Mouse (Mus musculus) layer of hippocampus, adult 9-11 months (tissue): Measurements from ENCODE around the gene Kcnq2.
A peak's percentile ranks its signal among the peaks of the same experiment; 100 is the strongest.

Experiments used
- DNase-seq: peaks from one replicate; pipeline ENCODE4 v3.0.0; 2022

The Kcnq2 gene

GRCm38 (mm10) chr2:181134591-181135445, at the start of gene Kcnq2:
Kcnq2 (minus strand) TSS chr2:181135300.
- no peak for DNase-seq

DNA sequence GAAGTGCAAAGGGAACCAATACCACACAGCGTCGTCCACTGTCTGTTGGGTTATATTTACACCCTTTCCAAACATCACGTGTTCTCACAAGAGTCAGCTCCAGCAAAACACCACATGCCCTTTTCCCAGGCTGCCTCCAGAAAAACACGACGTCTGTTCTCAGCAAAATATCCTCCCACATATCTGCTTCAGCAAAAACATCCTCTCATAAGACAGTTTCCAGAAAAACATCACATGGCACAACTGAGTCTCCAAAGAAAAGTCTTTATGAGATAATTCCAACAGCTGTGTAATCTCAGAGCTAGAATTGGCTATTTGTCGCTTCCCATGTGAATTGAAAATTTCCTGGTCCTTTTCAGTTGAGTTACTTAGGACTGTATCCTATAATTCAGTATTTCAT, 45.8 kb upstream of the Kcnq2 start:
- DNase-seq: no peak

DNA sequence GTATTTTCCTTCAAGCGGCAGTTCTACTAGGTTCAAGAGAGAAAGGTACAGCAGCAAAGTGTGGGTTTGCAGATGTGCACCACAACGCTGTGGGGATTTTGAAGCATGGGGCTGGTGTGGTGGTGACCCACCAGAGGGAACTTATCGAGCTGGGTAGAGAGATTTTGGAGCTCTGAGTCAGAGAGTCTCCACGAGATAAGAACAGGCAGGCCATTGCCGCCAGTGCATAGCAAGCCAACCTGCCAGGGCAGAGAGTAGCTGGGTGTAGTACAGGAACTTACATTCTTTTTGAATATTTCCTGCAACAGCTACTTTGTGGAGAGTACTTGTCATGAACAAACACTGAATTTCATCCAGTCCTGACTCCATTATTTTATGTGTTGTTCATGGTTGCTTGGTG, 43.4 kb upstream of the Kcnq2 start:
- no peak for DNase-seq

- no peak for DNase-seq
Observed at GRCm38 (mm10) chr2:181178015-181178414, 42.9 kb upstream of the Kcnq2 start.

- no peak for DNase-seq
Observed at GRCm38 (mm10) chr2:181174646-181175045, 39.5 kb upstream of the Kcnq2 start.

DNA sequence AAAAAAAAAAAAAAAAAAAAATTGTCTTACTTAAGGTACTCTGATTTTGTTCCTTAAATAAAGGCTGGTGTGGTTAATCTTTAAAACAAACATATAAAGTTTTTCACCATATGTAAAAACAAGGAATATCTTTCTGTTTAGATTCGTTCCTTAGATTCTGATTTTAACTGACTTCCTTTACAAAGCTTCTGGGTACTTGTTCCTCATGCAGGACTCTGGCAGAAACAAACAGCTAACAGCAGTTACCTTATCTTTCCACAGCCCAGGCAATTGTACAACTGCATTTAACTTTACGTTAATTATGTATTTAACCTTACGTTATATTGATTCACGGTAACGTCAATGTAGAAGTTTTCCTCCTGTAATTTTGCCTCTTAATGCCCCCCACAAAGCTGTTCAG, 31.4 kb upstream of the Kcnq2 start:
- no peak for DNase-seq

DNA sequence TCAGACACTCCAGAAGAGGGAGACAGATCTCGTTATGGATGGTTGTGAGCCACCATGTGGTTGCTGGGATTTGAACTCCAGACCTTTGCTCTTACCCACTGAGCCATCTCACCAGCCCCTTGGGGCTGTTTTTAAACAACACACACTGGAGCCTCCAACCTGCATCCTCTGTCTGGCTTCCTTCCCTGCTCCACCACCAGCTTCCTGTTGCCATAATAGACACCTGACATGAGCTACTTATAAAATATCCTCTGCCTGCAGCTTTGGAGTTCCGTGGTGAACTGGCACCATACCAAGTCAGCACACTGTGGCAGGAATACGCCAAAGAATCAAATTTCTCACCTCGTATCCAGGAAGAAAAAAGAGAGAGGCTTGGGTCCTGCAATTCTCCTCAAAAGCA, 25.7 kb upstream of the Kcnq2 start:
- DNase-seq: no peak

DNA sequence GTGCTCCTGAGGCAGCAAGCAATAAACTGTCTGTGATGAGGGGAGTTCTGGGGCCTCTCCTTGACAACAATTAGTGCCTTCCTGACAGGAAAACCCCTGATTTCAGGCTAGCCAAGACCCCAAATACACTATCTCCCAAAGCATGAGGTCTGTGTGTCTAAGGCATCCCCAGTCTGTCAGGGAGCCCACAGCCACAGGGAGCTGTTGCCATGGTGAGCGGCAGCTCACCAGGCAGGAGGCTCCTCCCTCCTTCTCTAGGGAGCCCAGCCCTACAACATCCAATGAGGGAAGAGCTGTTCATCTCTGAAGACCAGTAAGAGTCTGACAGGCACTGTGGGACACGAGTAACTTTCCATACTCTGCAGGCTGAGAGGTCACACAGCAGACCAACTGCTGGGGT, 24.7 kb upstream of the Kcnq2 start:
- peak; percentile 91 for DNase-seq

- DNase-seq: peak; percentile 87
Observed at GRCm38 (mm10) chr2:181159091-181159514, 24.0 kb upstream of the Kcnq2 start.

DNA sequence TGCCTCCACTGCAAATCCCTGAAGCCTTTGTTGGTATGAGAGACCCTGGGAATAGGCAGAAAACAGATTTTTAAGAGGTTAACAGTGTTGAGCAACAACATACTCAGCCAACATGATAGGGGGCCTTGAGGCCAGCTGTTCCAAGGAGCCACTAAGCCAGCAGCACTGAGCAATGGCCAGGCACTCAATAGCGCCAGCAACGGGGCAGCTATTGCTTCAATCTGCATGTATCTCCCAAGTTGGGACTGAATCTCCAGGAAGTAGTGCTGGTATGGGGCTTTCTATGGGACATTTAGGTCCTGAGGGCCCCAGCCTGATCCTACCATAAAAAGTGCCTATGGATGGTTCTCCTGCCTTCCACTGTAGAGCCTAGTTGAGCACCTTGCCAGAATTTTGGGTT, 23.4 kb upstream of the Kcnq2 start:
- no peak for DNase-seq

DNA sequence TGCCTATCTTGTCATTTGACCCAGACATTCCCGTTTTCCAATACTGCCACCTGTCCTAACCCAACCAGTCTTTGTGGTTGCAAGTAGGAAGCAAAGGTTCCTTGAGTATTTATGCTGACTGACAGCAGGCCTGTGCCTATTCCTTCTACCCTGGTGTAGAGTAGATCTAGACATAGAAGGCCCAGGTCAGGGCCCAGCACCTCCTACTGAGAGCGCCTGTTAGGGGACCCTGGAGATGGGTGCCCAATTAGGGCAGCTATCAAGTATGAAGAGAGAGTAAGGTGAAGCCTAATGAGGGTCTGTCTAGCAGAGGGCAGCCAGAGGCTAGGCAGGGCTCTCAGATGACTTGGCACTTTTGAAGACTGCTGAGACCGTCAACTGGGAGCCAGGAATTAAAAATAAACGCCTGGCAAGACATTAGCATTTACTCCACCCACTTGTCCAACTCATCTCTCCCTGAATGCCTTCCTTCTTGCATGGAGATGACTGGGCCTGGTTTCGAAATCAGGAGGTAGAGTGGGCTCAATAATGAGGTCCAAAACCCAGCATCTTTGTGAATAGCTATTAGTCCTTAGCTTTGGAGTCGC, 22.7 kb upstream of the Kcnq2 start:
- no peak for DNase-seq

GRCm38 (mm10) chr2:181157180-181157579, 22.1 kb upstream of the Kcnq2 start:
- no peak for DNase-seq

DNA sequence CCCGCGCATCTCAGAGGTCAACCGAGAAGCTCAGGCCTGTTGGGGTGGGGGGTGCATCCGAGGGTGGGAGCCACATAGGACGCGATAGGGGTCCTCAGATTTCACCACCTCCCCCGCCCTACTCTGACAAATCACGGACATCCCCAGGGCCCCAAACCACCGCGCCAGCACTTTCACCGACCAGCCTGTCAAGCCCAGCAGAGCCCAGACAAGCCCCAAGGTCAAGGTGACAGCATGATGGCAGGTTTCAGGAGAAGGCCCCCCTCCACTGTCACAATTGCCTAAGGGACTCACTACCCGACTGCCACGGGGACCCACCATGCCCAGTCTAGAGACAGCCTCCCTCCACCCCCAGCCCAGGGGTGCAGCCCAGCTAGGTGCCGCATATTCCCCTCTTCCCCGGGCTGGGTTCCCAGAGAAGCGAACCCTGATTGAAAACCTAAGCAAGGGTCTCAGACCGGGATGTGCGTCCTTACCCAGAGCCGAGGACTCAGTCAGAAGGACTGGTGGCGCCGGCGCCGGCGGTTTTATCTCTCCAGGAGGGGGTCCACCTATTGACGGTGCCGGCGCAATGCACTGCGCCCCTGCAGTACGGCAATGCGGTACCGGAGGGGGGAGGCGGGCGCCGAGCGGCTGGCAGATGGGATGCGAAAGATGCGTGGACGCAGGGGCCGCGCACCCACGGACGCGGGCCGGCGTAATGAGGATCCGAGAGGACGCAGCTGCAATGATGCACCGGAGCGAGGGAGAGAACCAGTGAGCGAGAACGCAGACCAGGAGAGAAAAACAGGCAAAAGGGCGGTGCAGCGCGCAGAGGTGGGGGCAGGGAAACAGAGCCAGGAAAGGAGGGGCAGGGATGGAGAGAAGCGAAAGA, 21.4 kb upstream of the Kcnq2 start, which contains the start of gene Eef1a2:
TSS of gene Eef1a2 (minus strand) at position 767 of the 874 bp plus-strand sequence.
- DNase-seq: peak; percentile 82

- no peak for DNase-seq
Observed at GRCm38 (mm10) chr2:181155801-181156200, 20.7 kb upstream of the Kcnq2 start.

GRCm38 (mm10) chr2:181154831-181155415, 19.8 kb upstream of the Kcnq2 start:
- no peak for DNase-seq

GRCm38 (mm10) chr2:181154361-181154760, 19.3 kb upstream of the Kcnq2 start:
- no peak for DNase-seq

DNA sequence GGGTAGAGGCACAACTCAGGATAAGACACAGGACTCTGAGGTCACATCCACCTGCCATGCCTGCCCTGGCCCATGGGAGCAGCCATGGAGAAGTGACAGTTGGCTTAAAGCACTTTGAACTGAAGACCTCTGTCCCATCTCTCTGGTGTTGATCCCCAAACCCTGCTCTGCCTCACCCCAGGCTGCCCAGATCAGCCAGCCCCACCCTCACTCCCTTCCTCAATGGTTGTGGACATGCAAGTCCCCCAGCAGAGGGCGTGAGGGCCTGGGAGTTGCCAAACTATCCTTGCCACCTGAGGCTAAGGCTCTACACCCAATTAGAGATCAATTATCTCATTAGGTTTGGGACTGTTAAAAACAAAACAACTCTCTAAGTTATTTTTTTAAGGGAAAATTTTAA, 18.7 kb upstream of the Kcnq2 start:
- DNase-seq: no peak

- no peak for DNase-seq
Observed at GRCm38 (mm10) chr2:181153131-181153530, 18.0 kb upstream of the Kcnq2 start.

GRCm38 (mm10) chr2:181152701-181153100, 17.6 kb upstream of the Kcnq2 start:
- no peak for DNase-seq

- DNase-seq: peak; percentile 74
Observed at GRCm38 (mm10) chr2:181150281-181150680, 15.2 kb upstream of the Kcnq2 start.

DNA sequence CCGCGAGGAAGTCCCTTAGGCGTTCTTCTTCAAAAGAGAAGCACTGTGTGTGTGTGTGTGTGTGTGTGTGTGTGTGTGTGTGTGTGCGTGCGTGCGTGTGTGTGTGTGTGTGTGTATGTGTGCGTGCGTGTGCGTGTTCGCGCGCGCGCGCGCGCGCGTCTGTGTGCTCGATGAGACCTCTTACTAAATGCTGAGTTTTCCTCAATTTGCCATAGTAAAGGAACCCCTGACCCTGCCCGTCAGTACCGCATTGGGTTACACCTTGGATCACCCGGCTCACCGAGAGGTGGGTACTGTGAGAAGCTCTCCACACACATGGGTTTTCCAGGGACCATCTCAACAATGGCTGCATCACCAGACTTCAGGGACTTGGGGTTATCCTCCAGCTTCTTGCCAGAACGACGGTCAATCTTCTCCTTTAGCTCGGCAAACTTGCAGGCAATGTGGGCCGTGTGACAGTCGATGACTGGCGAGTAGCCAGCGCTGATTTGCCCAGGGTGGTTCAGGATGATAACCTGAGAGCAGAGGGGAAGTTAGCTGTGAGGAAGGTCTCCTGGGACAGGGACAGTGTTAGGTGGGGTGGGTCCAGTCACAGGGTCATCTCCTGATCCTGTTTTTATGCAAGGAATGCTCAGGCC, 13.3 kb upstream of the Kcnq2 start:
- no peak for DNase-seq

DNA sequence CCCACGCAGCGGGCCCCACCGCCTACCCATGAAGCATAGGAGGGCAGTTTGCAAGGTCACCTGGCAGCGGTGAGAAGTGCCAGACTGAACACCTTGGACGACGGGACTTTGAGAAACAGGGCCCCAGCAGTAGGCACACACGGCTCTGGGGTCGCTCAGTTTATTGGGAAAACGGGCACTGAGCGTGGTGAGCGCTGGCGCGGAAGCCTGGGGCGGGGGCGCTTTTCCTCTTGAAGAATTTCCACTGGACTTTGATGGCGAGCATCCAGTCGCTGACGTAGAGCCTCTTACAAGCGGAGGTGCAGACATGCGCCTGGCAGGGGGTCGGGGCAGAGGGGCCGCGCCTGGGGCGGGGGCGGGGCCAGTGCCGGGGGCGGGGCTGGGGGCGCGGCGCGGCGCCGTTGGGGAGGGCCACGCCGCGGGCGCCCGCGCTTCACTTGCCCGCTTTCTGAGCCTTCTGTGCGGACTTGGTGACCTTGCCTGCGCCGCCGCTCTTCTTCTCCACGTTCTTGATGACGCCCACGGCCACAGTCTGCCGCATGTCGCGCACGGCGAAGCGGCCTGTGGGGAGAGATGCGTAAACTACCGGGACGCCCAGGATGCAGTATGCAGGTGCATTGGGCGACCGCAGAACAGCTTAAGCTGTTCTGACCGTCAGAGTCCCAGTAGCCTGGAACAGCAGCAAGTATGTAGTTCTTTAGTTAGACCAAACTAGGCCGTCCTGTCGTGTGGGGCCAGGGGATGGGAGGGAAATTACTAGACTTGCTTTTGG, 12.6 kb upstream of the Kcnq2 start:
- DNase-seq: no peak
